Mouse (Mus musculus): Measurements from ENCODE around the gene Naa15.
A peak's percentile ranks its signal among the peaks of the same experiment; 100 is the strongest.
"Not testable (repeated sequence)": the region's sequence is repeated elsewhere in the genome, so short reads cannot be mapped to it uniquely, and the experiment has no call there.

The Naa15 gene

DNA sequence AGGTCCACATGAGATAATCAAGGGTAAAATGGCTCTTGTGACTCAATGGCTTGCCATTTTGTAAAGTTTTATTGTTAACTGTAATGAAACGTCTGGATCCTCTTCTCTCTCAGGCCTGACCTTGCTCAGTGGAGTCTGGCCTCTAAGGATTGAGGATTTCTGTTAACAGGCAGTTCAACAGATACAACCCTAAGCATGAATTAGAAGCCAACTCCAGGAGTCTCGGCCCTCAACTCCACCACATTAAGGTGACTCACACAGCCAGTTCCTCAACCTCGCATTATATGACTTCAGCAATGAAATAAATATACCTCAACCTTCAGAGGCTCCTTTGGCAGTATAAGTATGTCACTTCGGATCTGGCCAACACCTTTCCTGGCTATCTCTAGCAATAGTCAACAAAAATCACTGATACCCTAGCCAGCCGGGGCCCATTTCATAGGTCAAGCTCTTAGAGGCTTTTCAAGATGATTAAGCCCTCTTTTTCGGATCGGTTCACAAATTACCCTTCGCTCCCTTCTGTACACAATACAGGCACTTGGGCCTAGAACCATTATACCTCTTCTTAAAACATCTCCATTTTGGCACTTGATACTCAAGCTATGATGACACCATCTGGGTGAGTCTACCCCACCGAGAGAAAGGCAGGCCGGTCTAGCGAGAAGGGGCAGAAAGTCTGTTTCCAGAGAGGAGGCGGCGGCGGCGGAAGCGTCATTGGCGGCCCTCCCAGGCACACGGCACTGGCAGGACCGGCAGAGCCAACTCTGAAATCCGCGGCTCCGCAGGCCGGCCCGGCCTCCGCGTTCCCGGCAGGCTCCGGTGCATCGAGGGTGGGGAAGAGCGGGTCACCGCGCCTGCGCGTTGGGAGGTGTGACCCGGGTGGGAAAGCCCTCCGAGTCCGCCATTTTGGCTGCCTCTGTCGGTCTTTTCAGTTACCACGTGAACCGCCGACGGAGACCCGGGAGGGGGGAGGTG lies at the start of gene Naa15:
Gene Naa15 (plus strand): TSS at position 51 of the 975 bp plus-strand sequence.
- peak; percentile 96 for DNase-seq

DNA sequence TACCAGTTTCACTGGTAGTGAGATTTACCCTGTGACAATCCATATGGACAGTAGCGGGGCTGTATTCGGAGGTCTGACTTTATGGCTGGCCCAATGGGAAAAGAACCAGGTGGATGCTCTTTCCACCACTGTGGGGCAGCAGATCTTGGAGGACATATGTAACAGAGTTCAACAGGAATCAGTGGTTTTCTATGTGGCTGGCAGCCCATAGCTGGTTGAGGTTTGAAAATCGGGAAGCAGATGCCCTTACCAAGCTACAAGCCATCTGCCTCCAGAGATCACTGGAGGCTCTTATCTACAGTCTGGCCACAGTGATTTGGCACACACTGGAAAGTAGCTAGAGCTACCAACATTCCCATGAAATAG lies 49.4 kb upstream of the Naa15 start:
- DNase-seq, result no peak

DNA sequence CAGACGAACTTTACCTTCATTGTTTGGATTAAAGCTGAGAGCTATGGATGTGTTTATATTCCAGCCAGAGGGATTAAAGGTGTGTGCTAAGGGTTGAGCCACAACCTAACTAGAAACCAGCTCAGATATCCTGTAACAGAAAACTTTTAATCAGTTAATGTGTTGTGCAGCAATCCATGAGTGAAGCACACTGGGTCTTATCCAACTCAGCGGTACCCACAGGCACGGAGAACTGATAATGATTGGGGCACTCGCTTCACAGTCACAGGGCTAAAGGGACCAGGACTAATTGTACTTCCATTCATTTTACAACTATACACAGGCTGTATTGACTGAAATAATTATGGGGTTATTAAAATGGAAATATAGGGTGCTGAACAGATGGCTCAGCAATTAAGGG lies 48.0 kb upstream of the Naa15 start:
- DNase-seq, result no peak

DNA sequence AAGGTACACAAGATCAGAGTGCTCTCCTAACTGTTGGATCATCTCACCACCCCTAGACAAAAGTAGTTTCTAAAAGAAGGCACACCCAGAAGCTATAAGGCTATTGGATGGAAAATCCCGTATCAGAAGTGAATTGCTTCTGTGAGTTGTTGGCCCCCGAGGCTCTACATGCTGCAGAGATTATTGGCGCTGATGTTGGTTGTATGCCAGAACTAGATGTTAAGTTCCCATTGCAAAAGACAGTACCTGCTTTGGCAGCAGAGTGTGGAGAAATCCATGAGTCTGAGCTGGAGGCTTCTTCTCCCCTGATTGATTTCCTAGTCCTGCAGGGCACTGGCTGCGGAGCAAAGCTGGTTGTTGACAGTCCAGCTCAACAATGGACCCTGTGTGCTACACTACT lies 46.9 kb upstream of the Naa15 start:
- DNase-seq, result no peak

DNA sequence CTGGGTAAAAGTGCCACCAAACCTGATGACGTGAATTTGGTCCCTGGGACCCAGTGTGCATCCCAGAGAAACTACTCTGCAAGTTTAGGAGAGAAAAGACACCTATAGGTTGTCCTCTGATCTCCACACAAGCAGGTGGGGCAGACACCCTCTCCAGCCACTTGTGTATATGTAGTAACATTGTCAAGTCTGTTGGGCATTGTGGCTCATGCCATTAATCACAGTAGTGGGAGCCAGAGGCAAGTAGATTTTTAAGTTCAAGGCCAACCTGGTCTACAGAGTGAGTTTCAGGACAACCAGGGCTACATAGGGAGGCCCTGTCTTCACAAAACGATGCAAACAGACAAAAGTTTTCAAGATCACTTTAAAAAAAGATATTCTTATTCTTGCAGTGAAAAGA lies 43.1 kb upstream of the Naa15 start:
- DNase-seq, result no peak

DNA sequence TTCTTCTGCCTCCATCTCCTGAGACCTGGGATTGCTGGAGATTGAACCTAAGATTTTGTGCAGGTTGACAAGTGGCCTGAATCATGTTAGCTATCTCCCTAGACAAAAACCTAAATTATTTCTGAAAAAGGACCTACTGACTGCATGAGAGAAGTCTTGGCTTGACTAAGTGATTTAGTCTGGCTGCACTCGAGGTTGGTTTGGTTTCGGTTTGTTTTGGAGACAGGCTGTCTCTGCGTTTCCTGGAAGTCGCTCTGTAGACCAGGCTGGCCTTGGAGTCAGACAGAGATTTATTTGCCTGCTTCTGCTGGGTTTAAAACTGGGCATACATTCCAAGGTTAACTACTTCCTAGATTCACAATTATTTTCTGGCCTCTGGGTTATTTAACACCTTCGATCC lies 42.1 kb upstream of the Naa15 start:
- DNase-seq, result no peak

DNA sequence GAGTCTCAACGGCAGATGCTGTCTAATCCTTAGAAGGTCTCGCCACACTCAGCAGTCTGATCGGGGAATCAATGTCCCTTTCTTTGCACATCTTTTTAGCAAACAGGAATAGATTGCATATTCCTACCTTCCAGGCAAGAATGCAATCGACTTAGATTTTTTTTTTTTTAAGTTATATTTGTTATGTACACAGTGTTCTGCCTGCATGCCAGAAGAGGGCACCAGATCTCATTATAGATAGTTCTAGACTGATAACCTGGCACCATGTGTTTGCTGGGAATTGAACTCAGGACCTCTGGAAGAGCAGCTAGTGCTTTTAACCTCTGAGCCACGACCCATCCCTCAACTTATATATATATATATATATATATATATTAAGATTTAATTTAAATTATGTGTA lies 41.4 kb upstream of the Naa15 start:
- DNase-seq, result no peak

DNA sequence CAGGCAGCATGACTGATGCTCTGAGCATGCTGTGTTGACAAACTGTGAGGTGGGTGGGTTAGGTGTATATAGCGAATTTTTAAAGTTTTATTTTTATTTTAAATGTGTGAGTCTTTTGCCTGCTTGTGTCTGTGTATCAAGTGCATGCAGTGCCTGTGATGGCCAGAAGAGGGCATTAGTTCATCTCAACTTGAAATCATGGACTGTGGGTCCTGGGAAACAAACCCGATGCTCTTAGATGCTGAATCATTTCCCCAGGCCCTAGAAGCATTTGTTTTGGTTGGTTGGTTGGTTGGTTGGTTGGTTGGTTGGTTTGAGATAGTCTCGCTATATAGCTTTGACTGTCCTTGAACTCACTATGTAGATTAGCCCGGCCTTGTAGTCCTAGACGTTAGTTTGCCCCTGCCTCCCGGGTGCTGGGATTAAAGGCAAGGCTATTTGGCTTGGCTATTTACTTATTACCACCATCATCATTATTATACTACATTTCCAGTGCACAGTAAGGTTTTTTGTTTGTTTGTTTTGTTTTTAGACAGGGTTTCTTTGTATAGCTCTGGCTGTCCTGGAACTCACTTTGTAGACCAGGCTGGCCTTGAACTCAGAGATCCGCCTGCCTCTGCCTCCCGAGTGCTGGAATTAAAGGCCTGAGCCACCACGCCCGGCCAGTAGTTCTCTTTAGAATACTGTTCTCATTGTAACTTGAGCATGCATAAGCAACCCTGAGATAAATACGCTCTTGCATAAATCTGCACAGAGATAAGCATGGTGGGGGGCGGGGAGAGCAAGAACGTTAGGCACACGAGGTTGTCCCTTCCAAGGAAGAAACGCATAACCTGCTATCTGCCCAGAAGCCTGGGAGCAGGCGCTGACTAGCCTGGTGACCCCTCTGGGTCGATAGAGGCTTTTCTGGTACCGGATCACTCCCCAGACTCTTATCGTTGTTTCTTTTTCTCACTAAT lies 39.4 kb upstream of the Naa15 start:
- peak; percentile 66 for DNase-seq

DNA sequence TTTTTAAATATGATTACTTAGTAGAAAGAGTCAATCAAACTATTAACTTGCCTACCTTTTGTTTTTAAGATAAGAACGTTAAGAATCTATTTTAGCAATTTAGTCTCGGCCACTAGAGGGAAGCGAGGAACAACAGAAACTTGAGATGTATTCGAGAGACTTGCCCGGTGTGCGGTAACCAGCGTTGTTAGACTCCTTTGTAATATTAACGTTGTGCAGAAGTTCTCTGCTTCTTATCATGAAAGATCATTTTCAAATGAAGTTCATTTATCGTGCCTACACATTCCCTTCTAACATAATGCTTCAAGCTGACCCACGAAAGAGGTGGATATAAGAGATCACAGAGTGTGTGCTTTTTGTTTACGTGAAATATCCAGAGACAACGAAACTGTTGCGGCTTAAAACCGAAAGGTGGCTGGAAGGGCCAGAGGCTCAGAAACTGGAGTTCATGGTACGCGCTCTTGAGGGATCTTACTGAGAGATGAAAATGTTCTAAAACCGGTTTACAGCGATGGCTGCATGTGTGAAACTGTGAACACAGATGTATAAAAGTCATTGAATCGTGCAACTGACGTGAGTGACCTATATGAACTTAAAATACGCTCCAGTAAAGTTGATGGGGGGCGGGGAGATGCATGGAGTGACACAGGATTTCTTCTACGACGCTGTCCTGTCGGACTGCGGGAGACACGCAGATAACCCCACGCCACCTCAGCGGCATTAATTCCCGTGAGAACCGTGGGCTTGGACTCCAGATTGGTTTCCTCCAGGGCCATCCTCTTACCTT lies 36.9 kb upstream of the Naa15 start:
- DNase-seq, result peak; percentile 33

DNA sequence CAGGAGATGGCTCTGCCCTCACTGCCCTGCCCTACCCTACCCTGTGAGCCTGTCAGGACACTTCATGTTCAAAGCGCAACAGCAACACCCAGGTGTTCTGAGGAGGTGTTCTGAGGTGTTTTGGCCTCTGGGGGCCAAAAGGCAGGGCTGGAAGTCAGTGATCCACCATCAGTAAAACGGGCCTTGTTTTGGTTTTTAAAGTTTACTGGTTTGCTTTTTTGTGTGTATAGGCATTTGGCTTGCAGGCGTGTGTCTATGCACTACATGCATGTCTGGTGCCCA lies 36.3 kb upstream of the Naa15 start:
- no peak for DNase-seq

DNA sequence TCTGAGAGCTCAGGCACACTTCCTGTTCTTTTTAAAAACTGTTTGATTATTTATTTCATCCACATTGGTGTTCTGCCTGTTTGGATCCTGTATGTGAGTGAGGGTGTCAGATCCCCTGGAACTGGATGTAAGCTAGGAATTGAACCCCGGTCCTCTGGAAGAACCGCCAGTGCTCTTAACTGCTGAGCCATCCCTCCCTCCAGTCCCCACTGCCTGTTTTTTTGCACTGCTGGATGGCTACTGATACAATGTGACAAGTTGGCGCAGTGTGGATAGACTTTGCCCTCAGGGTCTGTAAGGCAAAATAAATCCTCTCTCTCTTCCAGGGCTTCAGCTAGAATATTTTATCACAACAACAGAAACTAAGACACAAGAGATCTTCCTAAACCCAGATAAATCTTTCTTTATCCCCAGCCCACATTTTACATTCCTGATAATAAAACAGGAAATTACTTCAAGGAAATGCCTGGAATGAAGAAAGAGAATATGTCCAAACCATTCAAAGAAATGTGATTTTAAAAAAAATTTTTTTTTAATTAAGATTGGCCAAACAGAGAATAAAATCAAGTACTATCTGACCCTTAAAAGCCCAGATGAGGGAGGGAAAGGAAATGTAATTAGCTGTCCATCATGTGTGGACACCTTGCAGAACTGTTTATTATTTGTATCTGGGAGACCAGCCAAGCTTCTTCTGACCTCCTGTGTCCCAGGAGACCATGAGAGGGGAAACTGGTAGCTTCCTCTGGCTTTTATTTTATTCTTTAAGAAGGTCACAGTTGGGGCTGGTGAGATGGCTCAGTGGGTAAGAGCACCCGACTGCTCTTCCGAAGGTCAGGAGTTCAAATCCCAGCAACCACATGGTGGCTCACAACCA lies 34.9 kb upstream of the Naa15 start:
- DNase-seq, result no peak

DNA sequence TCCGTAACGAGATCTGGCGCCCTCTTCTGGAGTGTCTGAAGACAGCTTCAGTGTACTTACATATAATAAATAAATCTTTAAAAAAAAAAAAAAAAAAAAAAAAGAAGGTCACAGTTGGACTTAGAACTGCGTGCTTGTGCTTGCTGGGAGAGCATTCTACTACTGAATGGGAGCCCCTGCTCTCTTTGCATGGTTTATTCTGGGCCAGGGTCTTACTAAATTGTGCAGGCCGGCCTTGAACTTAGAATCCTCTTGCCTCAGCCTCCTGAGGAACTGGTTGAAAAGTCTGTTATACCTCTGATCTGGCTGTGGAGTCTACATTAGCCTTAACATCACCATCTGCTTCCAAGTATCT lies 34.3 kb upstream of the Naa15 start:
- DNase-seq, result no peak

DNA sequence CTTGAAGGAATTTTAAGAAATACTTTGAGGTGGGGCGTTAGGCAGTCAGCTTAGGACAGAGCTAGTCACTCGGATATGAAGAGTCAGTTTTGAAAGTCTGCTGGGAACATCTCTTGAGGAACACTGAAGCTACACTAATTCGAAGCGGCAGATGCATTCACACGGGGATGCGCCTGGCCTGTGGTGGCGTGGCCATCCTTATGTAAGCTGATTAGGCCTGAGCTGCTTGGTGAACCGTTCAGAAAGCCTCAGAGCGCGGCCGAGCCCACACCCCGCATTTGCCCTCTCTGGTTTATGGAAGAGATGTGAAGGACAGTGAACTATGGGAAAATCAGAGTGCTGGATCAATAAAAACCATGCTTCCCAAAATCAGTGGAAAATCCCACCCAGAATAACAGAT lies 31.5 kb upstream of the Naa15 start:
- no peak for DNase-seq

DNA sequence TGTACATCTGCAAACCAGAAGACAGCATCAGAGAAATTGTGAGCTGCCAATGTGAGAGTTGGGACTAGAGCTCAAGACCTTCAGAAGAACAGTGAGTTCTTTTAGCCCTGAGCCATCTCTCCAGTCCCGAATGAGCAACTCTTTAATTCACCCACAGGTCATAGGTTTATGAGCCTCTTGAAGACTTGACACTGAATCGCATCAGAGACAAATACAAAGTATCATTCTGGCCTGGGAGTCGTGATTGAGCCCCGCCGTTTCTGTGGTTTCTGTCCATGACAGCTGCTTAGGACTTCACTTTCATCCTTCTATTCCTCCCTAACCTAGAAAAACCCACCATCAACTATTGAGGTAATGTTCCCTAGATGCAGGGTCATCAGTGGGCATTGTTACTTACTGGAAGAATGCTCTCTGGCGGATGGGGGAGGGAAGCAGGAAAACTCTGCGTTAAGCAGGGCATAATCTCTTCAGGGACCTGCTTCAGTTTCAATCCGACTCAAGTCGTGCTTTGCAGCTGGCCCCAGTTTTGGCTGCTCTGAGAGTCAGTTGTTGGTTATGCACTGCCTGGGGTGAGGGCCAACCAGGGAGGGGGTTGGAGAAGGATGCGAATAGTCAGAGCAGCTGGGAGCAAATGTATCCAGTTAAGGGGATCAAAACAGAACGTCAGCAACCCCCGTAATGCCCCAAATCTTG lies 28.4 kb upstream of the Naa15 start:
- no peak for DNase-seq

DNA sequence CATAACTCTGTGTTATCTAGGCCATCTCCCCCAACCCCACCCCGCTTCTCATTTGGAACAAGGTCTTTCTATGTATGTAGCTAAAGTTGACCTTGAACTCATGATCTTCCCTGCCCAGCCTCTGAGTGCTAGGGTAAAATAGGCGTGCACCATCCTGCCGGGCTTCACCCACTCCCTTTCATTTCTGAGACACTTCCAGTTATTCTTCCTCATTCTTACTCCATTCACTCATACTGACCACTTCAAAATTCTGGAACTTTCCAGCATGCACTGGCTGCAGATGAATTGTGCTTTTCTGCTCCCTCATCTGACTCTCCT lies 27.9 kb upstream of the Naa15 start:
- DNase-seq, result no peak

DNA sequence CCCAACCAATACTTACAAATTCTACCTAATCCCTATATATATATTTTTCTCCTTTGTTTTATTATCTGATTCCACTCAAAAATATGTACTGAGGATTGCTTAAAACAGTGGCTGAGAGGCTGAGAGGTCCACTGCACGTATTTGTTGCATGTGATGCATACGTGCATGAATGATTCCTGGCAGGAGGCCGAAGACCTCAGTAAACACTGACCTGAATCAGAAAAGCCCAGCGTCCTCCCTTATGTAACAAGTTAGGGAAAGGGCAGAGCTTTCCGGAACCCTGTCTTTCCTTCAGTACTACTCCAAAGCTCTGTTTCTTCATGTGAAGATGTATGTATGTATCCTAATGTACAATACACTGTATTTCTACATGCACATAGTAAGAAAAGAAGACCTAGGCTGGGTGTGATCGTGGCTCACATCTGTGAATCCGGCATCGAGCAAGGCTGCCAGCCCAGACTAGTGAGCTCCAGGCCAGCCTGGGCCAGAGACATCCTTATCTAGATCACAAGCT lies 27.0 kb upstream of the Naa15 start:
- no peak for DNase-seq

DNA sequence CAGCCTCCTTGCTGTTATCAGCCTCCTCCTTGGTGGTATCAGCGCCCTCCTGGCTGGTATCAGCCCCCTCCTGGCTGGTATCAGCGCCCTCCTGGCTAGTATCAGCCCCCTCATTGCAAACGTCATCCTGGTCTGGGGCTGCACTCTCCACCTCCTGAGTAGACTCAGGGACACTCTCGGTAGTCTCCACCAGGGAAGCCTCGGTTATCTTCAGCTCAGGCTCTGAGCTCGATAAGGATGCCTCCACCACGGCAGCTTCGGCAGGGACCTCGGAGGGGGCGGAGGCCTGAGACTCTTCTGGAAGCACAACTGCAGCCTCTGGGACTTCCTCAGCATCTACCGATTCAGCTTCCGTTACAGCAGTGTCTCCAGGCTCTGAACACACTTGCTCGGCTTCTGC lies 26.0 kb upstream of the Naa15 start:
- DNase-seq, result no peak

DNA sequence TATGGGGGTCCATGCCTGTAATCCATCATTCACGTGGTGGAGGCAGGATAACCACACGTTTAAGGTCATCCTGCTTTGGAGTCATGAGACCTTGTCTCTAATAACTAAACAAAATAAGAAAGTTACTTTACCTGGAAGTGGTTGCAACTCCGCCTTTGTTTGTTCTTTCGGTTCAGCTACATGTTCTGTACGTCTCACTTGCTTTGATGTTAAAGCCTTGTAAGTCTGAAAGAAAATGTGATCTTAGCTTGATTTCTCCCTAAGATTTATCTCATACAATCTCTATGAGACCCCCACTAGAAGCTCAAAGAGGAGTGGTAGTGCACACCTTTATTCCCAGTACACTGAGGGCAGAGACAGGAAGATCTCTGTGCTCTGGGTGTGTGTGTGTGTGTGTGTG lies 23.9 kb upstream of the Naa15 start:
- DNase-seq, result no peak

DNA sequence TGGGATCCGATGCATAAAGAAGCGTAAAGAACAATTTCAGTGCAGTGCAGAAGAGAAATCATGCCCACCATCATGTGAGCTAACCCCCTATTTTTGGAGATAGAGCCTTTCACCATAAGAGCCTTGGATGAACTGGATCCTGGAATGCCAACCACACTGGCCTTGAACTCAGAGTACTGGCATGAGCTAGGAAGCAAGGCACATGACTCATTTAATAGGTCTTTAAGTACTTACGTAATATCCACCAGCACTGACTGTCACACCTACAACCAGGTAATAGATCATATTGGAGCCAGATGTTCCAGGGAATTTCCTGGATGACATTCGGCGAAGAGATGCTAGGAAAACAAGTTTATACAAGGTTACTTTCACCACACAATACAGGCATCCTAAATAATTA lies 23.4 kb upstream of the Naa15 start:
- DNase-seq, result no peak

DNA sequence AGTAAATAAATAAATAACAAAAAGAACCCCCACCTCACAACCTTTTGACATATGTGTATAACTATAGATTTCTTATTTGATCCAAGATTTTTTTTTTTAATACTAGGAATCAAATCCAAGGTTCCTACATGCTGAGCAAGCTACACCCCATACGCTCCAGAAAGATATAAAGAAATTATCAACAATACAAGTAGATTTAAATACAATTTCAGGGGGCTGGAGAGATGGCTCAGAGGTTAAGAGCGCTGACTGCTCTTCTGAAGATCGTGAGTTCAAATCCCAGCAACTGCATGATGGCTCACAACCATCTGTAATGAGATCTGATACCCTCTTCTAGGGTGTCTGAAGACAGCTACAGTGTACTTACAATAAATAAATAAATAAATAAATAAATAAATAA lies 21.9 kb upstream of the Naa15 start:
- DNase-seq, result not testable (repeated sequence)

DNA sequence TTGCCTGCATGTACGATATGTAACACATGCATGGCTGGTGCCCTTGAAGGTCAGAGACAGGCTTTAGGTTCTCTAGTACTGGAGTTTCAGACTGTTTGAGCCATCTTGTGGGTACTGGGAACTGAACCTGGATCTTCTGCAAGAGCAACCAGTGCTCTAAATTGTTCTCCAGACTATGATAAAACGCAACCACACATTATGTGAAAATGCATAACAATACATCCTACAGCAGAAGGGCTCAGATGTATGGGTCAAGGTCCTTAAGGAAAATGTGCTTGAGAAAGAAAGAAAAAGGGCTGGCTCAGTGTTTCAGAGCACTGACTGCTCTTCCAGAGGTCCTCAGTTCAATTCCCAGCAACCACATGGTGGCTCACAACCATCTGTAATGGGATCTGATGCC lies 21.3 kb upstream of the Naa15 start:
- no peak for DNase-seq

DNA sequence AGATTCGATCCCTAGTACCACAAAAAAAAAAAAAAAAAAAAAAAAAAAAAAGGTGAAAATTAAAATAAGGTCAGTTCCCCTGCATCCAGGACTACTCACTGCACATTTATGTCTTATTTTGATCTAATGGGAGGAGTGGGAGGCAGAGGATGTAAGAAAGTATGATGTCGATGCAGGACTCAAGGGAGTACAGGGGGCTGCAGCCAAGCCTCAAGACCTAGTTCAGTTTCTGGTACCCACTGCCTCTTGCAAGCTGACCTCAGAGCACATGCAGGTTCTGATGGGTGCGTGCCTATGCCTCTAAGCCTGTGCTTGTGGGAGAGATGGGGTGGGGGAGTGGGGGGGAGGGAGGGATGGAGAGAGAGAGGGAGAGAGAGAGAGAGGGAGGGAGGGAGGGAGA lies 20.1 kb upstream of the Naa15 start:
- DNase-seq, result no peak

Measured in thymus, postnatal 25 days (tissue).